Mouse (Mus musculus): ENCODE data around the gene Kpna7. TPM values are rescaled to one million over a fixed set of nuclear protein-coding genes. Genes with fewer than 3 reads are reported as not detected.

The Kpna7 gene
- polyA plus RNA-seq (2017; shearing (Covaris generic)): not detected

DNA sequence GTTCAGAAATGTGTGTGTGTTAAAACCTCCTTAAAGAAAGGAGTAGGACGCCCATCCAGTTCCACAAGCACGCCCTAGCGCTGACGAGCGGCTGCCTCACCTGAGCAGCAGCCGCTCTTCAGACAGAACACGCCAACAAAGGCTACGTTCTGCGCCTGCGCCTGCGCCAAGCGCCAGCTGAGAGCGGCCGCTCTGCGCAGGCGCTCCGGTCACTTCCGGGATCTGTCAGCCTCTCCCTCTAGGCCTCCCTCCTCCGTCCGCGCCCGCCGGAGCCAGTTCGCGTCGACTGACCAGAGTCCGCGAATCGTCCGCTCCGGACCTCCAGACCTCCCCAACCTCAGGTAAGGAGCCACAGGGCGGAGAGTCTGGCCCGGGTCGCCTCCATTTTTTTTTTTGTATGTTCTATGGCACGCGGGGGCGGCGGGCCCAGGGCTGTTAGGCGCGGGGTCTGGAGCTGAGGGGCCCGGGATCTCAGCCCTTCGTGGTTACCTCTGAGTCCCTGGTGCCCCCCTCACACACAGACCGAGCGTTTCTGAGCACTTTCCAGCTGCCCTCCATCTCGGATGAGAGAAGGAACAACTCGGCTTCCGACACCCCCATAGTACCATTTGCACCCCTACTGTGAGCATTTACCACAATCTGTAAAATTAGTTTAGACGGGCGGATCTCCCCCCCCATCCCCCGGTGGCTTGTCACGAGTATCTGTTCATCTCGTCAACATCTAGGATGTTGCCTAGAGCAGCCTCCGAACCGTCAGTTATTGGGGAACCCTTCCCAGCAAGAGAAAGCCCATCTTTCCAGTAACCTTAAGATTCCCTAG, at the start of gene Kpna7, which contains the start of gene Arpc1a:
Gene Kpna7 (minus strand): TSS at position 399 of the 820 bp plus-strand sequence.
Gene Arpc1a (plus strand): TSS at position 199 of the 820 bp plus-strand sequence.

DNA sequence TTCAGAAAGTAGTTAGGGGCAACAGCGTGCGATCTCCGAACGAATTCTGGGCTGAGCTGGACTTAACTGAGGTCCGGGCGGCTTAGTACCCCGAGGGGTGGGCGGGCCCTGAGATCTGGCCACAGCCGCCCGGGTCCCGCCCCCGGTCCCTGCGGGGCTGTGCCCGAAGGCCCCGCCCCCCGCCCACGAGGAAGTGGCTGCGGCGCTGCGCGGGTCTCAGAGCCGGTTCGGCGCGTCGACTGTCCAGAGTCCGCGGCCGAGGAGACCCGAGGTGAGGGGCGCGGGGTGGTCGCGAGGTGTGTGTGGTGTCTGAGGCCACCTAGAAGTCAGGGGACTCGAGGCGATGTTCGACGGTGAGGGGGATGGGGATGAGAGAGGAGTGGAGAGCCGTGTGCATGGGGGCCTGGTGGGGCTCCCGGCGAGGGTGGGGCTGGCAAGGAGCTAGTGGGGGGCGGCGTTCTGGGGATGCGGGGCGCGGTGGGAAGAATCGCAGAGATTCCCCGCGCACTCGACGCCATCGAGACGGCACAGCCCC, 30.3 kb upstream of the Kpna7 start, which contains the start of gene Arpc1b:
Gene Arpc1b (plus strand): TSS at position 145 of the 535 bp plus-strand sequence.

DNA sequence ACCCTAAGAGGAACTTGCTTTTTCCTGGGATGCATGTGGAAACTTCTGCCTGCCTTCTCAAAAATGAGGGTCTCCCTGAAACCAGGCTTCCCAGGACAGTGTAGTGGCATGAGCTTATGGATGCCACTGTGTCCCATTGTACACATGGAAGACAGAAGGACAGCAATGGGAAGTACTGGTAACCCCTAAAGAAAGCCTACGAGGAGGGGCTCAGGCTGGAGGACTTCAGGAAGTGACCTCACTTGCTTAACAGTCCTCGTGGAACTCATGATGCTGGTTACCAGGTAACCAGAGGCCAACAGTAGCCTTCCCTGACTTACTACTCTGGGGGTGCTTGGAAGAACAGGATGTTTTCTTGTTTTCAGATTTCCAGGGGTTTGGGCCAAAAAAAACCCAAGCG, 41.1 kb downstream of the Kpna7 start, which contains the start of gene 1700018F24Rik:
Gene 1700018F24Rik (plus strand): TSS at position 301 of the 400 bp plus-strand sequence.

GRCm38 (mm10) chr5:145032391-145032790, 51.4 kb downstream of the Kpna7 start, which contains the start of gene Gm4871:
TSS of gene Gm4871 (minus strand) at chr5:145032754.

GRCm38 (mm10) chr5:144965639-144966351, 118.0 kb downstream of the Kpna7 start, which contains the start of gene Smurf1:
TSS of gene Smurf1 (minus strand) at chr5:144965847.

Other genes with a start within 250 kb of the Kpna7 start
- gene Smurf1, start 118.2 kb downstream of the Kpna7 start, polyA plus RNA-seq (2017; shearing (Covaris generic)): 3.6 TPM
- not detected for gene Gm4871, start 51.3 kb downstream of the Kpna7 start, polyA plus RNA-seq (2017; shearing (Covaris generic))
- not detected for gene 1700018F24Rik, start 41.0 kb downstream of the Kpna7 start, polyA plus RNA-seq (2017; shearing (Covaris generic))
- gene Arpc1a, start 200 bp downstream of the Kpna7 start, polyA plus RNA-seq (2017; shearing (Covaris generic)): 109 TPM
- gene Arpc1b, start 30.2 kb upstream of the Kpna7 start, polyA plus RNA-seq (2017; shearing (Covaris generic)): 1,330 TPM
- gene Pdap1, start 56.2 kb upstream of the Kpna7 start, polyA plus RNA-seq (2017; shearing (Covaris generic)): 56.0 TPM
- gene Bud31, start 56.3 kb upstream of the Kpna7 start, polyA plus RNA-seq (2017; shearing (Covaris generic)): 232 TPM
- gene Ptcd1, start 83.1 kb upstream of the Kpna7 start, polyA plus RNA-seq (2017; shearing (Covaris generic)): 34.3 TPM
- 32.3 TPM for gene Cpsf4, start 83.2 kb upstream of the Kpna7 start, polyA plus RNA-seq (2017; shearing (Covaris generic))
- 488 TPM for gene Atp5j2, start 108.0 kb upstream of the Kpna7 start, polyA plus RNA-seq (2017; shearing (Covaris generic))
- 30.7 TPM for gene Zkscan14, start 117.8 kb upstream of the Kpna7 start, polyA plus RNA-seq (2017; shearing (Covaris generic))
- gene Zkscan5, start 120.5 kb upstream of the Kpna7 start, polyA plus RNA-seq (2017; shearing (Covaris generic)): 10.9 TPM
- 62.6 TPM for gene Zfp655, start 147.7 kb upstream of the Kpna7 start, polyA plus RNA-seq (2017; shearing (Covaris generic))
- gene Zscan25, start 196.5 kb upstream of the Kpna7 start, polyA plus RNA-seq (2017; shearing (Covaris generic)): 0.97 TPM